Mouse (Mus musculus) midbrain, postnatal 0 days (tissue): Measurements from ENCODE around the gene Hoxa5. TPM values are rescaled to one million over a fixed set of nuclear protein-coding genes. Genes with fewer than 3 reads are reported as not detected.

Source experiments
- ATAC-seq: fragments of 200-750 bp; cut with Nextera tagmentation; 2 replicates; pipeline ENCODE4 v1.8.0; 2017; ENCODE audit warnings: moderate number of reproducible peaks, mild to moderate bottlenecking, moderate TSS enrichment, moderate library complexity; ENCODE audit not compliant: low FRiP score
- DNase-seq: peaks from one replicate; pipeline ENCODE4 v3.0.0-alpha.2; 2015; ENCODE audit warnings: low spot score
- H3K27ac ChIP-seq: fragments of 300-500 bp; sonication (generic); 2 replicates; pipeline ENCODE4 v1.5.1; 2014; ENCODE audit warnings: low read depth, mild to moderate bottlenecking, low read length, mixed read lengths
- H3K27me3 ChIP-seq: fragments of 300-500 bp; sonication (generic); 2 replicates; pipeline ENCODE4 v1.6.1; 2014; ENCODE audit warnings: low read length, control low read depth, mixed read lengths; ENCODE audit not compliant: insufficient read depth
- H3K36me3 ChIP-seq: fragments of 300-500 bp; sonication (generic); 2 replicates; pipeline ENCODE4 v1.6.1; 2014; ENCODE audit warnings: low read length, control low read depth, mixed read lengths; ENCODE audit not compliant: insufficient read depth
- H3K4me1 ChIP-seq: fragments of 300-500 bp; sonication (generic); 2 replicates; pipeline ENCODE4 v1.6.1; 2014; ENCODE audit warnings: mild to moderate bottlenecking, control low read depth, antibody characterized with exemption, low read length, mixed read lengths; ENCODE audit not compliant: insufficient read depth
- H3K4me2 ChIP-seq: fragments of 300-500 bp; sonication (generic); 2 replicates; pipeline ENCODE4 v1.6.1; 2014; ENCODE audit warnings: low read depth, mild to moderate bottlenecking, low read length, mixed read lengths; ENCODE audit not compliant: poor library complexity, severe bottlenecking
- H3K4me3 ChIP-seq: fragments of 300-500 bp; sonication (generic); 2 replicates; pipeline ENCODE4 v1.5.1; 2014; ENCODE audit warnings: low read depth, mild to moderate bottlenecking, low read length, moderate library complexity
- H3K9ac ChIP-seq: fragments of 300-500 bp; sonication (generic); replicated peaks from 2 replicates; pipeline ENCODE4 v1.6.1; 2014; ENCODE audit warnings: mild to moderate bottlenecking, low read length, moderate library complexity, mixed read lengths; ENCODE audit not compliant: poor library complexity, severe bottlenecking
- H3K9me3 ChIP-seq: fragments of 300-500 bp; sonication (generic); 2 replicates; pipeline ENCODE4 v1.6.1; 2016; ENCODE audit warnings: low read length, control low read depth
- CTCF ChIP-seq: IDR thresholded peaks from 2 replicates; pipeline ENCODE4 v1.5.1; 2016; ENCODE audit warnings: antibody characterized with exemption, mild to moderate bottlenecking
- WGBS: fragments of 180-500 bp; shearing (Covaris S2); extraction: QIAGEN DNeasy Blood & Tissue Kit; methylation state at CpG from one replicate; pipeline ENCODE4 v1.1.7; 2014; 5-methylcytosine and 5-hydroxymethylcytosine counted together
- polyA plus RNA-seq: library from polyadenylated mRNA; unstranded; fragments of >200 nt; fragmentation: Nextera tagmentation; extraction: Ambion mirVana; gene quantifications from 2 replicates; pipeline ENCODE4 v1.2.1, GENCODE M21; 2015
- total RNA-seq: library from RNA; depleted of rRNA; stranded (reverse); fragments of >200 nt; gene quantifications from 2 replicates; pipeline ENCODE4 v1.2.3, GENCODE M21; 2014

Gene Hoxa5
- total and polyA plus RNA-seq, 2 experiments from 2014 or later = 10.4 TPM; not detected in 1

- WGBS = 16% methylated on average over 5 of the region's 5 CpGs
- no peak overlapping the region for H3K27ac ChIP-seq
- DNase-seq (no peak), ATAC-seq (no peak)
- H3K9ac ChIP-seq = no peak overlapping the region
- H3K4me3 ChIP-seq = no peak overlapping the region
- H3K4me1 ChIP-seq = no peaks in the 10 kb centered on the region
- TF ChIP-seq CTCF = no peak
- no peaks in the 10 kb centered on the region for H3K9me3 ChIP-seq
- H3K36me3 ChIP-seq = no peaks in the 10 kb centered on the region
- no peak overlapping the region for H3K4me2 ChIP-seq
- H3K27me3 ChIP-seq = peaks cover 96% of the 10 kb centered on the region
These were observed 15.2 kb downstream of the Hoxa5 start for GRCm38 (mm10) chr6:52189172-52189591.

GRCm38 (mm10) chr6:52186500-52186899 is 17.9 kb downstream of the Hoxa5 start:
- Histone ChIP-seq H3K4me2 (no peak overlapping the region), H3K4me1 (no peaks in the 10 kb centered on the region), H3K36me3 (no peaks in the 10 kb centered on the region), H3K9me3 (no peaks in the 10 kb centered on the region), H3K27me3 (peaks cover 97% of the 10 kb centered on the region), H3K4me3 (no peak overlapping the region), H3K27ac (no peak overlapping the region), H3K9ac (no peak overlapping the region)
- no peak for ATAC-seq
- DNase-seq = no peak
- no peak for TF ChIP-seq CTCF
- WGBS = 3% methylated on average over 1 of the region's 1 CpGs

GRCm38 (mm10) chr6:52185834-52186233 is 18.6 kb downstream of the Hoxa5 start:
- no peaks in the 10 kb centered on the region for H3K9me3 ChIP-seq
- no peaks in the 10 kb centered on the region for H3K36me3 ChIP-seq
- WGBS = 10% methylated on average over 3 of the region's 3 CpGs
- no peak overlapping the region for H3K4me3 ChIP-seq
- no peak for ATAC-seq
- no peaks in the 10 kb centered on the region for H3K4me1 ChIP-seq
- H3K27me3 ChIP-seq = peaks cover 97% of the 10 kb centered on the region
- H3K9ac ChIP-seq = no peak overlapping the region
- H3K4me2 ChIP-seq = no peak overlapping the region
- no peak for TF ChIP-seq CTCF
- no peak overlapping the region for H3K27ac ChIP-seq
- DNase-seq = no peak

GRCm38 (mm10) chr6:52185222-52185621 is 19.2 kb downstream of the Hoxa5 start:
- ATAC-seq (no peak), DNase-seq (no peak)
- H3K4me2 ChIP-seq = no peak overlapping the region
- no peaks in the 10 kb centered on the region for H3K9me3 ChIP-seq
- H3K4me1 ChIP-seq = no peaks in the 10 kb centered on the region
- peaks cover 97% of the 10 kb centered on the region for H3K27me3 ChIP-seq
- H3K4me3 ChIP-seq = no peak overlapping the region
- 2% methylated on average over 19 of the region's 19 CpGs for whole genome bisulfite sequencing
- H3K9ac ChIP-seq = no peak overlapping the region
- no peak overlapping the region for H3K27ac ChIP-seq
- TF ChIP-seq CTCF = no peak
- no peaks in the 10 kb centered on the region for H3K36me3 ChIP-seq

- 2% methylated on average over 6 of the region's 6 CpGs for WGBS
- H3K9ac ChIP-seq = no peak overlapping the region
- H3K4me2 ChIP-seq = no peak overlapping the region
- DNase-seq = no peak
- no peaks in the 10 kb centered on the region for H3K36me3 ChIP-seq
- no peak overlapping the region for H3K4me3 ChIP-seq
- ATAC-seq = no peak
- peaks cover 97% of the 10 kb centered on the region for H3K27me3 ChIP-seq
- no peaks in the 10 kb centered on the region for H3K9me3 ChIP-seq
- no peaks in the 10 kb centered on the region for H3K4me1 ChIP-seq
- no peak overlapping the region for H3K27ac ChIP-seq
- TF ChIP-seq CTCF = no peak
These were observed 19.7 kb downstream of the Hoxa5 start for GRCm38 (mm10) chr6:52184668-52185067.

- Histone ChIP-seq H3K27ac (no peak overlapping the region), H3K9me3 (no peaks in the 10 kb centered on the region), H3K9ac (no peak overlapping the region), H3K4me1 (no peaks in the 10 kb centered on the region), H3K4me2 (no peak overlapping the region), H3K27me3 (peaks cover 97% of the 10 kb centered on the region), H3K36me3 (no peaks in the 10 kb centered on the region), H3K4me3 (no peak overlapping the region)
- no peak for TF ChIP-seq CTCF
- DNase-seq = no peak
- no peak for ATAC-seq
- WGBS = 10% methylated on average over 10 of the region's 10 CpGs
These were observed 20.9 kb downstream of the Hoxa5 start for GRCm38 (mm10) chr6:52183311-52184080.
